Mouse (Mus musculus) Muller cell, postnatal 12 days (primary cell): Measurements from ENCODE around the gene Syne4.

ENCODE experiments used
- DNase-seq: peaks from one replicate; pipeline ENCODE4 v3.0.0-alpha.2; 2015; ENCODE audit errors: inconsistent ontology term

The Syne4 gene

GRCm38 (mm10) chr7:30328379-30328778, 13.8 kb downstream of the Syne4 start:
- no peak for DNase-seq

GRCm38 (mm10) chr7:30331887-30332286, 17.3 kb downstream of the Syne4 start:
- DNase-seq: peak; percentile 74

GRCm38 (mm10) chr7:30332622-30333259, 18.1 kb downstream of the Syne4 start:
- no peak for DNase-seq

GRCm38 (mm10) chr7:30333436-30333835, 18.8 kb downstream of the Syne4 start:
- DNase-seq: peak; percentile 62

GRCm38 (mm10) chr7:30334563-30334962, 20.0 kb downstream of the Syne4 start:
- no peak for DNase-seq

GRCm38 (mm10) chr7:30335688-30336087, 21.1 kb downstream of the Syne4 start:
- DNase-seq: no peak

- peak; percentile 83 for DNase-seq
These were observed 21.8 kb downstream of the Syne4 start for GRCm38 (mm10) chr7:30336384-30336783.

- DNase-seq: no peak
These were observed 25.0 kb downstream of the Syne4 start for GRCm38 (mm10) chr7:30339432-30340109.

GRCm38 (mm10) chr7:30346635-30347379, 32.2 kb downstream of the Syne4 start:
- peak; percentile 52 for DNase-seq

GRCm38 (mm10) chr7:30347828-30348227, 33.2 kb downstream of the Syne4 start:
- peak; percentile 75 for DNase-seq

GRCm38 (mm10) chr7:30353279-30353822, 38.7 kb downstream of the Syne4 start:
- peak; percentile 55 for DNase-seq

GRCm38 (mm10) chr7:30354059-30354458, 39.5 kb downstream of the Syne4 start:
- DNase-seq: peak; percentile 22

GRCm38 (mm10) chr7:30358378-30359186, 44.0 kb downstream of the Syne4 start:
- DNase-seq: no peak

GRCm38 (mm10) chr7:30359276-30359865, 44.8 kb downstream of the Syne4 start:
- DNase-seq: no peak

- no peak for DNase-seq
These were observed 45.4 kb downstream of the Syne4 start for GRCm38 (mm10) chr7:30360028-30360427.

- peak; percentile 78 for DNase-seq
These were observed 48.2 kb downstream of the Syne4 start, which contains the start of gene Lrfn3 for GRCm38 (mm10) chr7:30362652-30363343. Gene Lrfn3, minus strand, starts transcription at chr7:30362772.

- no peak for DNase-seq
These were observed 48.7 kb downstream of the Syne4 start for GRCm38 (mm10) chr7:30363344-30363738.

- no peak for DNase-seq
These were observed 52.9 kb downstream of the Syne4 start for GRCm38 (mm10) chr7:30367466-30367865.
